Mouse (Mus musculus) CH12.LX (cell line): Measurements from ENCODE around the gene Slc27a1. TPM values are rescaled to one million over a fixed set of nuclear protein-coding genes. Genes with fewer than 3 reads are reported as not detected.

Source experiments
- DNase-seq: peaks from one replicate; pipeline ENCODE4 v3.0.0-alpha.2; 2013; ENCODE audit errors: extremely low read depth
- H3K27ac ChIP-seq: 2 replicates; pipeline ENCODE4 v1.5.1; 2012; ENCODE audit warnings: low read depth, mild to moderate bottlenecking, control low read depth, moderate library complexity; ENCODE audit not compliant: insufficient read depth
- H3K27me3 ChIP-seq: replicated peaks from 2 replicates; pipeline ENCODE3; 2012; ENCODE audit warnings: inconsistent platforms
- H3K36me3 ChIP-seq, 2 experiments: replicated peaks in 1 of 2; 2 replicates each; pipeline versions ENCODE3 to v1.6.1; 2012; ENCODE audit warnings: inconsistent platforms in 1 of 2, low read length in 1 of 2, mild to moderate bottlenecking in 1 of 2, mixed read lengths in 1 of 2, moderate library complexity in 1 of 2; ENCODE audit not compliant: control insufficient read depth in 1 of 2, insufficient read depth in 1 of 2
- H3K4me1 ChIP-seq, 2 experiments: 2 replicates each; pipeline ENCODE4 v1.6.1; 2012; ENCODE audit warnings: inconsistent platforms in 1 of 2, moderate library complexity in 1 of 2; ENCODE audit not compliant: insufficient read depth in 2 of 2, control insufficient read depth in 1 of 2
- H3K4me2 ChIP-seq: 2 replicates; pipeline ENCODE4 v1.6.1; 2012; ENCODE audit warnings: low read depth, mild to moderate bottlenecking, control low read depth; ENCODE audit not compliant: poor library complexity, insufficient read depth, severe bottlenecking
- H3K4me3 ChIP-seq, 3 experiments: fragments of 150-350 bp in 1 of 3; sonication (generic) in 1 of 3; replicated peaks in 1 of 3; 2 replicates each; pipeline versions ENCODE3 to v1.5.1; 2011 to 2012; ENCODE audit warnings: low read depth in 2 of 3, low read length in 2 of 3, mild to moderate bottlenecking in 2 of 3, moderate library complexity in 2 of 3, control low read depth in 1 of 3, improper control_type of control experiment in 1 of 3, inconsistent platforms in 1 of 3, mixed read lengths in 1 of 3; ENCODE audit not compliant: poor library complexity in 1 of 3
- H3K79me2 ChIP-seq: replicated peaks from 2 replicates; pipeline ENCODE4 v1.6.1; 2012; ENCODE audit warnings: mild to moderate bottlenecking, moderate library complexity; ENCODE audit not compliant: control insufficient read depth, poor library complexity, insufficient read depth, severe bottlenecking; ENCODE audit errors: extremely low read depth
- H3K9ac ChIP-seq: 2 replicates; pipeline ENCODE4 v1.6.1; 2012; ENCODE audit warnings: low read depth, mild to moderate bottlenecking, control low read depth, moderate library complexity; ENCODE audit not compliant: insufficient read depth
- H3K9me3 ChIP-seq: replicated peaks from 2 replicates; pipeline ENCODE3; 2012; ENCODE audit warnings: low read length, inconsistent platforms, mixed read lengths
- BHLHE40 ChIP-seq: IDR thresholded peaks from 2 replicates; pipeline ENCODE4 v1.6.1; 2011; ENCODE audit warnings: mild to moderate bottlenecking, low read depth, low read length, improper control_type of control experiment
- CHD1 ChIP-seq: IDR thresholded peaks from 2 replicates; pipeline ENCODE4 v1.6.1; 2012; ENCODE audit warnings: low read depth, low read length, improper control_type of control experiment, inconsistent platforms
- CHD2 ChIP-seq: IDR thresholded peaks from 2 replicates; pipeline ENCODE4 v1.6.1; 2011; ENCODE audit warnings: low read length, improper control_type of control experiment
- CTCF ChIP-seq, 2 experiments: IDR thresholded peaks in 1 of 2; conservative IDR thresholded peaks in 1 of 2; 2 replicates each; pipeline ENCODE4 v1.5.1; 2011 to 2012; ENCODE audit warnings: low read depth in 2 of 2, low read length in 2 of 2, improper control_type of control experiment in 1 of 2, inconsistent platforms in 1 of 2, mild to moderate bottlenecking in 1 of 2, moderate library complexity in 1 of 2
- E2F4 ChIP-seq: IDR thresholded peaks from 2 replicates; pipeline ENCODE4 v1.6.1; 2011; ENCODE audit warnings: low read depth, low read length, improper control_type of control experiment; ENCODE audit not compliant: insufficient replicate concordance
- ELF1 ChIP-seq: IDR thresholded peaks from 2 replicates; pipeline ENCODE4 v1.6.1; 2014; ENCODE audit warnings: low read depth, mild to moderate bottlenecking, inconsistent platforms, low read length, improper control_type of control experiment
- EP300 ChIP-seq: IDR thresholded peaks from 2 replicates; pipeline ENCODE4 v1.6.1; 2011; ENCODE audit warnings: low read length, improper control_type of control experiment
- ETS1 ChIP-seq: conservative IDR thresholded peaks from 2 replicates; pipeline ENCODE4 v1.6.1; 2012; ENCODE audit warnings: low read depth, mild to moderate bottlenecking, inconsistent platforms, low read length, improper control_type of control experiment, moderate library complexity
- GABPA ChIP-seq: IDR thresholded peaks from 2 replicates; pipeline ENCODE4 v1.6.1; 2012; ENCODE audit warnings: low read depth, low read length, improper control_type of control experiment, inconsistent platforms; ENCODE audit not compliant: insufficient replicate concordance
- HCFC1 ChIP-seq: IDR thresholded peaks from 2 replicates; pipeline ENCODE4 v1.6.1; 2012; ENCODE audit warnings: low read depth, mild to moderate bottlenecking, inconsistent platforms, low read length, improper control_type of control experiment
- IRF4 ChIP-seq: IDR thresholded peaks from 2 replicates; pipeline ENCODE4 v1.6.1; 2014; ENCODE audit warnings: low read depth, mild to moderate bottlenecking, inconsistent platforms, low read length, improper control_type of control experiment
- JUN ChIP-seq: IDR thresholded peaks from 2 replicates; pipeline ENCODE4 v1.6.1; 2011; ENCODE audit warnings: low read depth, mild to moderate bottlenecking, low read length, improper control_type of control experiment, moderate library complexity; ENCODE audit not compliant: insufficient read depth
- JUND ChIP-seq: conservative IDR thresholded peaks from 2 replicates; pipeline ENCODE4 v1.6.1; 2011; ENCODE audit warnings: low read depth, low read length, improper control_type of control experiment
- KAT2A ChIP-seq: IDR thresholded peaks from 2 replicates; pipeline ENCODE4 v1.6.1; 2012; ENCODE audit warnings: low read length, improper control_type of control experiment, inconsistent platforms; ENCODE audit not compliant: insufficient replicate concordance
- MAFK ChIP-seq: IDR thresholded peaks from 2 replicates; pipeline ENCODE4 v1.6.1; 2011; ENCODE audit warnings: low read length, improper control_type of control experiment; ENCODE audit not compliant: insufficient replicate concordance
- MAX ChIP-seq: IDR thresholded peaks from 2 replicates; pipeline ENCODE4 v1.6.1; 2011; ENCODE audit warnings: low read length, improper control_type of control experiment
- MAZ ChIP-seq: IDR thresholded peaks from 2 replicates; pipeline ENCODE4 v1.6.1; 2012; ENCODE audit warnings: low read depth, mild to moderate bottlenecking, inconsistent platforms, low read length, improper control_type of control experiment, moderate library complexity
- MEF2A ChIP-seq: IDR thresholded peaks from 2 replicates; pipeline ENCODE4 v1.6.1; 2014; ENCODE audit warnings: low read depth, mild to moderate bottlenecking, inconsistent platforms, low read length, improper control_type of control experiment, borderline replicate concordance
- MXI1 ChIP-seq: IDR thresholded peaks from 2 replicates; pipeline ENCODE4 v1.6.1; 2011; ENCODE audit warnings: mild to moderate bottlenecking, low read depth, low read length, improper control_type of control experiment
- MYC ChIP-seq: IDR thresholded peaks from 2 replicates; pipeline ENCODE4 v1.6.1; 2011; ENCODE audit warnings: low read depth, mild to moderate bottlenecking, improper control_type of control experiment, low read length
- NELFE ChIP-seq: IDR thresholded peaks from 2 replicates; pipeline ENCODE4 v1.6.1; 2011; ENCODE audit warnings: low read depth, low read length, improper control_type of control experiment
- NRF1 ChIP-seq: IDR thresholded peaks from 2 replicates; pipeline ENCODE4 v1.6.1; 2014; ENCODE audit warnings: low read depth, mild to moderate bottlenecking, inconsistent platforms, low read length, improper control_type of control experiment, moderate library complexity
- PAX5 ChIP-seq: IDR thresholded peaks from 2 replicates; pipeline ENCODE4 v1.6.1; 2012; ENCODE audit warnings: low read length, inconsistent platforms, mixed read lengths
- POLR2A ChIP-seq: IDR thresholded peaks from 2 replicates; pipeline ENCODE4 v1.6.1; 2011; ENCODE audit warnings: low read depth, mild to moderate bottlenecking, improper control_type of control experiment, low read length
- POLR2AphosphoS2 ChIP-seq: IDR thresholded peaks from 2 replicates; pipeline ENCODE4 v1.6.1; 2011; ENCODE audit warnings: low read depth, low read length, improper control_type of control experiment
- RAD21 ChIP-seq: IDR thresholded peaks from 2 replicates; pipeline ENCODE4 v1.6.1; 2011; ENCODE audit warnings: low read depth, mild to moderate bottlenecking, low read length, improper control_type of control experiment, moderate library complexity
- RCOR1 ChIP-seq: conservative IDR thresholded peaks from 2 replicates; pipeline ENCODE4 v1.6.1; 2012; ENCODE audit warnings: low read depth, mild to moderate bottlenecking, inconsistent platforms, low read length, improper control_type of control experiment
- SIN3A ChIP-seq: IDR thresholded peaks from 2 replicates; pipeline ENCODE4 v1.6.1; 2012; ENCODE audit warnings: low read length, improper control_type of control experiment, inconsistent platforms
- SMC3 ChIP-seq: IDR thresholded peaks from 2 replicates; pipeline ENCODE4 v1.6.1; 2011; ENCODE audit warnings: low read depth, low read length, improper control_type of control experiment
- TBP ChIP-seq: conservative IDR thresholded peaks from 2 replicates; pipeline ENCODE4 v1.6.1; 2011; ENCODE audit warnings: low read depth, low read length, improper control_type of control experiment
- TCF12 ChIP-seq: IDR thresholded peaks from 2 replicates; pipeline ENCODE4 v1.6.1; 2014; ENCODE audit warnings: low read depth, mild to moderate bottlenecking, inconsistent platforms, low read length, improper control_type of control experiment
- UBTF ChIP-seq: IDR thresholded peaks from 2 replicates; pipeline ENCODE4 v1.6.1; 2012; ENCODE audit warnings: low read depth, mild to moderate bottlenecking, inconsistent platforms, low read length, improper control_type of control experiment, moderate library complexity
- USF1 ChIP-seq: IDR thresholded peaks from 2 replicates; pipeline ENCODE4 v1.6.1; 2014; ENCODE audit warnings: low read depth, mild to moderate bottlenecking, inconsistent platforms, low read length, improper control_type of control experiment
- USF2 ChIP-seq: conservative IDR thresholded peaks from 2 replicates; pipeline ENCODE4 v1.6.1; 2011; ENCODE audit warnings: low read depth, low read length, improper control_type of control experiment
- ZC3H11A ChIP-seq: IDR thresholded peaks from 2 replicates; pipeline ENCODE4 v1.6.1; 2012; ENCODE audit warnings: low read depth, mild to moderate bottlenecking, inconsistent platforms, low read length, improper control_type of control experiment
- ZKSCAN1 ChIP-seq: IDR thresholded peaks from 2 replicates; pipeline ENCODE4 v1.6.1; 2012; ENCODE audit warnings: low read depth, inconsistent platforms, low read length, improper control_type of control experiment, borderline replicate concordance
- ZMIZ1 ChIP-seq: IDR thresholded peaks from 2 replicates; pipeline ENCODE4 v1.6.1; 2012; ENCODE audit warnings: low read depth, mild to moderate bottlenecking, inconsistent platforms, low read length, improper control_type of control experiment
- ZNF384 ChIP-seq: IDR thresholded peaks from 2 replicates; pipeline ENCODE4 v1.6.1; 2012; ENCODE audit warnings: low read depth, low read length, improper control_type of control experiment, inconsistent platforms
- dilution Hi-C: fragments of 300-500 bp; cut with MboI; formaldehyde crosslinking; loops from 2 replicates; pipeline ENCODE4 v1.14.3; 2020; ENCODE audit warnings: low sequenced_read_pairs; ENCODE audit not compliant: extremely low pct_unique_long_range_greater_than_20kb, extremely low pct_ligation_motif_present
- in situ Hi-C: fragments of 300-500 bp; cut with MboI; formaldehyde crosslinking; loops from 3 replicates; pipeline ENCODE4 v1.14.3; 2019; ENCODE audit warnings: low sequenced_read_pairs, low pct_ligation_motif_present, low pct_unique_long_range_greater_than_20kb, mixed read lengths
- polyA plus RNA-seq: library from polyadenylated mRNA; unstranded; fragments of >175 nt; gene quantifications from 2 replicates; pipeline ENCODE4 v1.2.1, GENCODE M21; 2012; ENCODE audit warnings: low read depth; ENCODE audit not compliant: insufficient read length
- total RNA-seq, 2 experiments: library from RNA; depleted of rRNA; stranded (reverse); fragments of 300-350 nt in 1 of 2; fragments of >200 nt in 1 of 2; gene quantifications; 2 replicates each; pipeline ENCODE4 v1.2.3; 2012 to 2014

Gene Slc27a1
- total and polyA plus RNA-seq, 3 experiments: 1.8 to 4.0 (median 2.4) TPM

- TF ChIP-seq ZKSCAN1: no peak
- no peak; the same call in 1 of the 2 replicates for TF ChIP-seq MAZ
- peak; percentile 73; the same call in 1 of the 2 replicates for TF ChIP-seq IRF4
- peak; percentile 95 for TF ChIP-seq MEF2A
- peak; percentile 41; the same call in 1 of the 2 replicates for TF ChIP-seq CHD2
- TF ChIP-seq ZNF384: no peak; the same call in 1 of the 2 replicates
- TF ChIP-seq SIN3A: peak; percentile 53
- TF ChIP-seq SMC3: no peak
- no peak; the same call in 1 of the 2 replicates for TF ChIP-seq MYC
- peak; percentile 33; the same call in 1 of the 2 replicates for TF ChIP-seq TBP
- TF ChIP-seq E2F4: no peak
- TF ChIP-seq NRF1: peak; percentile 99
- TF ChIP-seq ETS1: peak; percentile 79
- TF ChIP-seq MXI1: peak; percentile 46
- TF ChIP-seq MAFK: no peak
- peak; percentile 67 for TF ChIP-seq TCF12
- TF ChIP-seq NELFE: peak; percentile 68; the same call in 1 of the 2 replicates
- TF ChIP-seq RAD21: no peak
- no peak for TF ChIP-seq CHD1
- TF ChIP-seq USF2: no peak
- TF ChIP-seq GABPA: no peak
- TF ChIP-seq JUN: no peak
- TF ChIP-seq RCOR1: no peak
- TF ChIP-seq HCFC1: peak; percentile 77
- TF ChIP-seq EP300: peak; percentile 77
- TF ChIP-seq BHLHE40: peak; percentile 49
- peak; percentile 71; the same call in 1 of the 2 replicates for TF ChIP-seq KAT2A
- TF ChIP-seq USF1: no peak
- TF ChIP-seq ZMIZ1: peak; percentile 75; the same call in 1 of the 2 replicates
- TF ChIP-seq ZC3H11A: no peak
- TF ChIP-seq POLR2AphosphoS2: 0 out of 2 replicates have a peak, but pooled peaks have one; percentile 44
- TF ChIP-seq CTCF (conservative IDR thresholded peaks at IDR 0.05 in 1 of 2, IDR thresholded peaks at IDR 0.05 in 1 of 2; ENCODE audit: low read depth in 2 of 2, low read length in 2 of 2): no peak
- TF ChIP-seq JUND: no peak
- TF ChIP-seq POLR2A: peak; percentile 65
- no peak for TF ChIP-seq MAX
- TF ChIP-seq ELF1: peak; percentile 35; the same call in 1 of the 2 replicates
- no peak for TF ChIP-seq PAX5
- peak; percentile 11; the same call in 1 of the 2 replicates for TF ChIP-seq UBTF
- Histone ChIP-seq H3K4me1 (peaks cover 36 to 67% of the 10 kb centered on the region in 2 experiments), H3K9ac (peak within 1 kb of the TSS; percentile 87), H3K36me3 (peaks cover 0 to 20% of the 10 kb centered on the region in 2 experiments), H3K79me2 (peaks cover 20% of the 10 kb centered on the region), H3K27ac (peak within 1 kb of the TSS; percentile 92), H3K4me2 (peak within 1 kb of the TSS; percentile 63), H3K27me3 (no peaks in the 10 kb centered on the region), H3K4me3 (peak within 1 kb of the TSS; percentile 70 to 94 (median 89)), H3K9me3 (peaks cover 2% of the 10 kb centered on the region)
- DNase-seq: peak; percentile 95
- in situ Hi-C loops: no loop called here
- dilution Hi-C loops: no loop called here
Measured at GRCm38 (mm10) chr8:71591471-71592373, 23.0 kb downstream of the Slc27a1 start, which contains the start of gene Pgls. TSS of gene Pgls (plus strand) at chr8:71592176.
